Mouse (Mus musculus) embryonic facial prominence, embryonic 14.5 days (tissue): ENCODE results near the gene BC025446. TPM values are rescaled to one million over a fixed set of nuclear protein-coding genes. Genes with fewer than 3 reads are reported as not detected.

Experiments used
- ATAC-seq: fragments of 200-750 bp; cut with Nextera tagmentation; 2 replicates; pipeline ENCODE4 v1.8.0; 2017; ENCODE audit warnings: low read depth, moderate number of reproducible peaks, moderate TSS enrichment
- DNase-seq: peaks from one replicate; pipeline ENCODE4 v3.0.0-alpha.2; 2015; ENCODE audit warnings: low spot score
- H3K27ac ChIP-seq: fragments of 300-500 bp; sonication (generic); replicated peaks from 2 replicates; pipeline ENCODE4 v1.5.1; 2014; ENCODE audit warnings: low read depth, mild to moderate bottlenecking, low read length, moderate library complexity
- H3K27me3 ChIP-seq: fragments of 300-500 bp; sonication (generic); replicated peaks from 2 replicates; pipeline ENCODE4 v1.6.1; 2014; ENCODE audit warnings: low read length; ENCODE audit not compliant: control insufficient read depth, insufficient read depth
- H3K36me3 ChIP-seq: fragments of 300-500 bp; sonication (generic); 2 replicates; pipeline ENCODE4 v1.6.1; 2014; ENCODE audit warnings: low read length, mixed read lengths; ENCODE audit not compliant: control insufficient read depth, insufficient read depth
- H3K4me1 ChIP-seq: fragments of 300-500 bp; sonication (generic); 2 replicates; pipeline ENCODE4 v1.6.1; 2014; ENCODE audit warnings: antibody characterized with exemption, low read length; ENCODE audit not compliant: control insufficient read depth, insufficient read depth
- H3K4me2 ChIP-seq: fragments of 300-500 bp; sonication (generic); 2 replicates; pipeline ENCODE4 v1.6.1; 2014; ENCODE audit warnings: low read depth, mild to moderate bottlenecking, low read length, moderate library complexity, mixed read lengths
- H3K4me3 ChIP-seq: fragments of 300-500 bp; sonication (generic); 2 replicates; pipeline ENCODE4 v1.5.1; 2014; ENCODE audit warnings: low read depth, mild to moderate bottlenecking, low read length
- H3K9ac ChIP-seq: fragments of 300-500 bp; sonication (generic); 2 replicates; pipeline ENCODE4 v1.6.1; 2014; ENCODE audit warnings: low read depth, mild to moderate bottlenecking, low read length, moderate library complexity, mixed read lengths
- H3K9me3 ChIP-seq: fragments of 300-500 bp; sonication (generic); 2 replicates; pipeline ENCODE4 v1.6.1; 2016; ENCODE audit warnings: low read length; ENCODE audit not compliant: control insufficient read depth
- WGBS: fragments of 180-500 bp; shearing (Covaris S2); extraction: QIAGEN DNeasy Blood & Tissue Kit; methylation state at CpG from one replicate; pipeline ENCODE4 v1.1.7; 2014; 5-methylcytosine and 5-hydroxymethylcytosine counted together
- polyA plus RNA-seq: library from polyadenylated mRNA; unstranded; fragments of >200 nt; fragmentation: Nextera tagmentation; extraction: Ambion mirVana; gene quantifications from 2 replicates; pipeline ENCODE4 v1.2.1, GENCODE M21; 2014

BC025446 gene
- polyA plus RNA-seq, 1 experiment from 2014 or later, result not detected

- no peak overlapping the region for H3K4me2 ChIP-seq
- H3K27ac ChIP-seq, result no peak overlapping the region
- H3K9ac ChIP-seq, result no peak overlapping the region
- H3K36me3 ChIP-seq, result no peaks in the 10 kb centered on the region
- H3K9me3 ChIP-seq, result no peaks in the 10 kb centered on the region
- H3K4me1 ChIP-seq, result no peaks in the 10 kb centered on the region
- no peaks in the 10 kb centered on the region for H3K27me3 ChIP-seq
- DNase-seq, result no peak
- no peak for ATAC-seq
- WGBS, result 62% methylated on average over 1 of the region's 1 CpGs
- no peak overlapping the region for H3K4me3 ChIP-seq
Observed at GRCm38 (mm10) chr15:75271426-75271825, 55.2 kb downstream of the BC025446 start.

- no peak overlapping the region for H3K4me3 ChIP-seq
Observed at GRCm38 (mm10) chr15:75271891-75272290, 55.7 kb downstream of the BC025446 start.

More at GRCm38 (mm10) chr15:75271891-75272290, 55.7 kb downstream of the BC025446 start:
- H3K27ac ChIP-seq, result no peak overlapping the region
- no peaks in the 10 kb centered on the region for H3K4me1 ChIP-seq
- no peaks in the 10 kb centered on the region for H3K27me3 ChIP-seq
- no peak for DNase-seq
- no peak overlapping the region for H3K4me2 ChIP-seq
- H3K9me3 ChIP-seq, result no peaks in the 10 kb centered on the region
- no peak for ATAC-seq
- H3K9ac ChIP-seq, result no peak overlapping the region
- H3K36me3 ChIP-seq, result no peaks in the 10 kb centered on the region
- 64% methylated on average over 3 of the region's 3 CpGs for WGBS

Other genes starting within 250 kb of the BC025446 start
- not detected in 2 replicates for gene Ly6i, start 232.9 kb upstream of the BC025446 start, polyA plus RNA-seq
- 7.8 and 17.1 TPM in 2 replicates for gene Ly6a, start 218.3 kb upstream of the BC025446 start, polyA plus RNA-seq
- gene Ly6c1, start 167.5 kb upstream of the BC025446 start, polyA plus RNA-seq, result 14.8 and 21.5 TPM in 2 replicates
- 1.1 and 1.7 TPM in 2 replicates for gene Ly6c2, start 104.4 kb upstream of the BC025446 start, polyA plus RNA-seq
- gene Ly6g, start 61.1 kb upstream of the BC025446 start, polyA plus RNA-seq, result not detected in 2 replicates
- not detected in 2 replicates for gene Ly6f, start 52.0 kb downstream of the BC025446 start, polyA plus RNA-seq